Comparison of ENCODE assay signal across 13 mouse cellular contexts in genomic region chr16:87584618-87585017, GRCm38 (mm10). TPM values are rescaled to one million over a fixed set of nuclear protein-coding genes. Genes with fewer than 3 reads are reported as not detected.
DNase-seq lines count a peak whose midpoint lies in the region; ATAC-seq and TF ChIP-seq lines count a peak whose summit lies in the region.
"Had no signal": no experiment of that assay in that cellular context is flagged by ENCODE, and none has a peak within 500 bp of the region (broad histone marks: within the 10 kb centered on the region; RNA-seq: fewer than 3 reads in every experiment).

No protein-coding gene starts in this region.

- no peak overlapping the region for H3K4me2 ChIP-seq in lung, embryonic 14.5 days
- H3K4me2 ChIP-seq in stomach, embryonic 16.5 days (ENCODE audit: low read depth, low read length): no peak overlapping the region
- H3K4me2 ChIP-seq: forebrain, embryonic 15.5 days; hindbrain, embryonic 14.5 days had no signal

- ATAC-seq in lung, embryonic 14.5 days (ENCODE audit: insufficient read depth): no peak
- peak; percentile 66; the same call in 1 of the 2 replicates for ATAC-seq in stomach, embryonic 16.5 days (ENCODE audit: insufficient read depth, low FRiP score)
- ATAC-seq: forebrain, embryonic 15.5 days had no signal

- TF ChIP-seq CTCF in gastrocnemius, adult 2 months (IDR thresholded peaks at IDR 0.05): peak; percentile 49
- TF ChIP-seq CTCF in lung, embryonic 14.5 days (IDR thresholded peaks at IDR 0.05; ENCODE audit: low read depth): peak; percentile 58
- peak; percentile 30; the same call in 1 of the 2 replicates for TF ChIP-seq CTCF in brain, embryonic 14.5 days (IDR thresholded peaks at IDR 0.05; ENCODE audit: borderline replicate concordance, extremely low read depth, insufficient read depth, insufficient read length)

- no peak for TF ChIP-seq POLR2A in brain, embryonic 14.5 days (IDR thresholded peaks at IDR 0.05; ENCODE audit: borderline replicate concordance, extremely low read depth, insufficient read depth, insufficient read length, poor library complexity, severe bottlenecking)

- DNase-seq in gastrocnemius, adult 2 months: no peak
- no peak for DNase-seq in gastrocnemius, adult 18-20 months (ENCODE audit: low spot score)
- peak; percentile 52 for DNase-seq in lung, embryonic 14.5 days
- no peak for DNase-seq in lung, postnatal 14 days
- peak; percentile 19 for DNase-seq in brain, embryonic 14.5 days (ENCODE audit: low read depth)
- no peak for DNase-seq in urinary bladder, postnatal 10 days (ENCODE audit: low spot score)
- no peak for DNase-seq in urinary bladder, postnatal 36 days (ENCODE audit: low spot score in 2 of 2)
- DNase-seq: cerebellum, adult 9-11 months; spleen, adult 18-20 months had no signal

- no peaks in the 10 kb centered on the region for H3K36me3 ChIP-seq in lung, embryonic 14.5 days (ENCODE audit: insufficient read depth)
- no peaks in the 10 kb centered on the region for H3K36me3 ChIP-seq in stomach, embryonic 16.5 days (ENCODE audit: control insufficient read depth, insufficient read depth, low read length)
- H3K36me3 ChIP-seq: forebrain, embryonic 15.5 days had no signal

- 44% methylated on average over 7 of the region's 7 CpGs for WGBS in lung, embryonic 14.5 days
- 38% methylated on average over 7 of the region's 7 CpGs for WGBS in stomach, embryonic 16.5 days

- intact Hi-C loops in gastrocnemius, adult 2 months (cut with DNase I): no loop called here

- no peaks in the 10 kb centered on the region for H3K27me3 ChIP-seq in lung, embryonic 14.5 days (ENCODE audit: insufficient read depth, low read length)
- H3K27me3 ChIP-seq in stomach, embryonic 16.5 days (ENCODE audit: control insufficient read depth, insufficient read depth, low read length): no peaks in the 10 kb centered on the region
- H3K27me3 ChIP-seq: forebrain, embryonic 15.5 days had no signal

- no peak overlapping the region for H3K27ac ChIP-seq in gastrocnemius, adult 2 months
- no peak overlapping the region for H3K27ac ChIP-seq in lung, embryonic 14.5 days (ENCODE audit: low read depth)
- no peak overlapping the region for H3K27ac ChIP-seq in stomach, embryonic 16.5 days (ENCODE audit: low read length)
- H3K27ac ChIP-seq: forebrain, embryonic 15.5 days; hindbrain, embryonic 14.5 days had no signal

- H3K4me3 ChIP-seq in gastrocnemius, adult 2 months: no peak overlapping the region
- H3K4me3 ChIP-seq in lung, embryonic 14.5 days (ENCODE audit: low read depth, low read length): no peak overlapping the region
- no peak overlapping the region for H3K4me3 ChIP-seq in stomach, embryonic 16.5 days (replicated peaks; ENCODE audit: low read length)
- H3K4me3 ChIP-seq: forebrain, embryonic 15.5 days had no signal

- H3K4me1 ChIP-seq in lung, embryonic 14.5 days (ENCODE audit: insufficient read depth): no peaks in the 10 kb centered on the region
- H3K4me1 ChIP-seq in stomach, embryonic 16.5 days (ENCODE audit: control insufficient read depth, insufficient read depth, low read length): no peaks in the 10 kb centered on the region

- H3K9ac ChIP-seq in lung, embryonic 14.5 days: no peak overlapping the region
- H3K9ac ChIP-seq in stomach, embryonic 16.5 days (ENCODE audit: low read length): no peak overlapping the region
- H3K9ac ChIP-seq: forebrain, embryonic 15.5 days; hindbrain, embryonic 14.5 days had no signal

- H3K9me3 ChIP-seq in lung, embryonic 14.5 days (ENCODE audit: low read depth, low read length): no peaks in the 10 kb centered on the region
- no peaks in the 10 kb centered on the region for H3K9me3 ChIP-seq in stomach, embryonic 16.5 days (replicated peaks; ENCODE audit: control insufficient read depth, low read length)
- H3K9me3 ChIP-seq: forebrain, embryonic 15.5 days had no signal

RNA-seq across cellular contexts. Expression of gene Map3k7cl, which starts 31.5 kb away (rescaled TPM):
- total RNA-seq in gastrocnemius, adult 2 months (2021): 10 to 100 TPM in 1 of 2 experiments, 1 to 10 TPM in 1; 5.4 to 10.7 TPM
- 10 to 100 TPM in 1 of 2 experiments, 1 to 10 TPM in 1; 8.2 to 11.4 TPM for total RNA-seq in gastrocnemius, adult 18-20 months (2021)
- 0.21 and 0.32 TPM in 2 replicates for polyA plus RNA-seq in lung, embryonic 14.5 days (2014; fragmentation: Nextera tagmentation; extraction: Ambion mirVana)
- polyA plus RNA-seq in brain, embryonic 14.5 days (2012; rRNA removed): 0.38 and 0.49 TPM in 2 replicates
- 0.40 and 0.59 TPM in 2 replicates for polyA plus RNA-seq in stomach, embryonic 16.5 days (2015; fragmentation: Nextera tagmentation; extraction: Ambion mirVana)
- polyA plus RNA-seq: forebrain, embryonic 15.5 days; limb, embryonic 11.5 days had no signal

Comparison
In these comparisons a context has a peak if more than half of its experiments do, and no peak if none do; other contexts are left out.
1. DNase-seq: peak in lung, embryonic 14.5 days (single experiment) and brain, embryonic 14.5 days (single experiment); none in gastrocnemius, adult 2 months (single experiment), gastrocnemius, adult 18-20 months (single experiment), lung, postnatal 14 days (single experiment), urinary bladder, postnatal 10 days (single experiment) and urinary bladder, postnatal 36 days (0 of 2).
2. Peak in every context shown above with its lines, with median percentiles within 50 percentile points of each other: CTCF ChIP-seq.